Mouse (Mus musculus): ENCODE results near the gene Tprn.

Tprn gene

GRCm38 (mm10) chr2:25234551-25235220 is 27.7 kb upstream of the Tprn start:
- in situ Hi-C loops (cut with MboI, MseI): no loop called here

GRCm38 (mm10) chr2:25236614-25237013 is 25.8 kb upstream of the Tprn start, which contains the start of gene Rnf224:
Gene Rnf224 (minus strand): TSS chr2:25236787.
- in situ Hi-C loops (cut with MboI, MseI): no loop called here

DNA sequence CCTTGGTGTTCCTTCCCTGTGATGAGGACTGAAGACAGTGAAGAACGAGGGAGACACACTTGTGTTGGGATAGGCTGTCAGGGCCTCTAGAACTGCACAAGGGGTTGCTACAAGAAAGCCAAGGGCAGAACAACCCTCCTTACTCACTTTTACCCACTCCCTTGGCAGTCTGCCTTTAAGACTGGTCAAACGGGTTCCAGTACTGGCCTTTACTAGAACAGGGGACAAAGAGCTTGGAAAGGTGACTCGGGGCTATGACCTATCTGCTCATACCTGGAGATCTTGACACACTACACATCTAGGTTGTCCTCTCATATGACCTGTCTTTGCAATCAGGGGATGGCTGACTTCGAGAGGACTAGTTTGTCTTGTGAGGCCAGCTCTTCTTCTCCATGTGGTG is 24.9 kb upstream of the Tprn start:
- in situ Hi-C loops (cut with MboI, MseI): no loop called here

- in situ Hi-C loops (cut with MboI, MseI): no loop called here
Observed at GRCm38 (mm10) chr2:25238106-25238505, 24.3 kb upstream of the Tprn start.

- in situ Hi-C loops (cut with MboI, MseI): no loop called here
Observed at GRCm38 (mm10) chr2:25239766-25240165, 22.7 kb upstream of the Tprn start.

DNA sequence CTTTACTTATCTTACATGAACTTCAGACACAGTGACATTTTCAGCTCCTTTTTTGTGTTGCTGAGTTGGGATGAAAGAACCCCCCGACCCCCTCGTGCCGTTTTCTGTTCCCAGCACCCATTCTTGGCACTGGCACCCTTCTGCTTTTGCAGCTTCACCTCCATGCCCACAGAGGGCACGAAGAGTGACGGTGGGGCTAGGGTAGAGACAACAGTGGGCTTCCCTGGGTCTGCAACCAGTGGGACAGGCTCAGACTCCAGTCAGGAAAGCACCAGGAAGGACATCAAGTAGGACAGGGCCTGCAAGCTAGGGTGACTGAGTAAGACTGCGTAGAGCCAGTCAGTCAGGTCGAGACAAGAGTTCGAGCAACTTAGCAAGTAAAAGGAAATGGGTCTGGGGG is 22.1 kb upstream of the Tprn start:
- in situ Hi-C loops (cut with MboI, MseI): no loop called here

- in situ Hi-C loops (cut with MboI, MseI): no loop called here
Observed at GRCm38 (mm10) chr2:25240723-25241437, 21.5 kb upstream of the Tprn start.

DNA sequence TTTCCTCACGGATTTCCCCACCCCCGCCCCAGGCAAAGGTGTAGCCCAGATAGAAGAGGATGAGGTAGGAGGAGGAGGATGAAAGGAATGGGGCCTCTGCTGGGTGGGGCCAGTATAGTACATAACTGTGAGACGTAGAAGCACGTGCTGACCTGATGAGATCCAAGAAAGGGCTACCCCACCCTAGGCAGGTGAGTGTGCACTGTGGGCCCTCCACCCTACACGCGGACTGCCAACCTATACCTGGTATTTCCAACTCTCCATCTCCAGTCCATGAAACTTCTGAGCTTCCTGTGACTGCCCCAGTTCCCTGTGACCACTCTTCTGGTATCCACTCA is 21.0 kb upstream of the Tprn start:
- in situ Hi-C loops (cut with MboI, MseI): no loop called here

- in situ Hi-C loops (cut with MboI, MseI): no loop called here
Observed at GRCm38 (mm10) chr2:25242101-25242506, 20.3 kb upstream of the Tprn start, which contains the start of the genes Rnf208 and Cysrt1. Gene Rnf208 (plus strand): TSS chr2:25242255. Gene Cysrt1 (minus strand): TSS chr2:25242452.

DNA sequence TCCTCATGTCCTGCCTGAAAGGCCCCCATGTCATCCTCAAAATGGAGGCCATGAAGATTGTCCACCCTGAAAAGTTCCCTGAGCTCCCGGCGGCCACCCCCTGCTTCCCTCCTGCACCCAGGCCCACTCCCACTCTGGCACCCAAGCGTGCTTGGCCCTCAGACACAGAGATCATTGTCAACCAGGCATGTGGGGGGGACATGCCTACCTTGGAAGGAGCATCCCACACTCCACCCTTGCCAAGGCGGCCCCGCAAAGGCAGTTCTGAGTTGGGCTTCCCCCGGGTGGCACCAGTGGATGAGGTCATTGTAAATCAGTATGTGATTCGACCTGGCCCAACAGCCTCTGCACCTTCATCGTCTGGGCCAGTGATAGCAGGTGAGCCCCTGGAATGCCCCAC is 19.1 kb upstream of the Tprn start:
- in situ Hi-C loops (cut with MboI, MseI): no loop called here

DNA sequence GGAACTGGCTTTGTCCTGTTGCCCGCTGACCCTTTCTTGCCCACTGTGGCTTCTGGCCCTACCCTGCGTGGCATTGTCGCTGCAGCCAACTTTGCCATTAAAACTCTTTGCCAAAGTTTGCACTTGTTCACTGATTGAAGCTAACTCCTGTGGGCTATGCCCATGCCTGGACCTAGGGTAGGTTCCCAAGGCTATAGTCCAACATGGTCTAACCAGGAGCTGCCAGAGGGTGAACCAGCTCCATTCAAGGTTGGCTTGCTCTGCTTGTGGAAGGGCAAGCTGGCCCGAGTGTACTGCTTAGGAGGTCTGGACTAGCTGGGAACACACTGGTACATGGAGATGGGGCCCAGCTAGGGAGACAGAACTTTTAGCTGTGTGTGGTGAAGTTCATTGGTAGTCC is 18.3 kb upstream of the Tprn start:
- in situ Hi-C loops (cut with MboI, MseI): no loop called here

DNA sequence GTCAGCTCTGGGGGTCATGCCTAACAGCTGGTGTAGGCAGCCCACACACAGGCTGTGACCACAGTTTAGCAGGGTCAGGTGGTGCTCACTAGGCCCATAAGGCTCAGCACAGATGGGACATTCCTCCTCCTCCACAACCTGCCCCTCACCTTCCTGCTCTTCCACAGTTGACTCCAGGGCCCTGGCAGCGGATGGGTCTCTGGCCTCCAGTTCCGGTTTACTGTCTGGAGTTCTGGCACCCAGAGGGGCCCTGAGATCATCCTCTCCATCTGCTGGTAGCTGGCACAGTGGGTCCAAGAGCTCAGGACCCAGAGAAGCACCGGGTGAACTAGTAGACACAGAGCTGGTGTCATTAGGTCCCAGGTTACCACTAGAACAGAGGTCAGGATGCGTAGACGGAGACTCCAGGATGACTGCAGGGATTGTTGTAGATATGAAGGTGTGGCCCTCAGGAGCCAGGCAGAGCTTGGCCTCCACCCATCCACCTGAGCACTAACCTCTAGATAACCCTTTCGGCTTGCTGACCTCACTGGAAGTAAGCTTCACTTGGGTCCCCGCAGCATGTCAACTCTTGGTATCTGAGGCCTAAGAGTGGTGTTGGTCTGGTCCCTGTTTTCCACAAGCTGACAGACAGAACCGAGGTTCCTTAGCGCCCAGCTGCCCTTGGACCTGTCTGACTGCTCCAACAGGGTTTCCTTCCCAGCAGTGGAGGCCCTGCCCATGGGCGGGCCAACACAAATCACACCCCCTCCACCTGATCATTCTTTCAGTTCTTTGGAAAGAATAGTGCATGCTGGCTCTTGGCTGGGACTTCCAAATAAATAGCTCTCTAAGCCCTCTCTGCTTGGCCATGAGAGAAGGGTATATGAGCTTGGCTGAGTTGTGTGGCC is 16.0 kb upstream of the Tprn start, which contains the start of gene AL732309.1:
AL732309.1 (minus strand) TSS at position 681 of the 890 bp plus-strand sequence.
- in situ Hi-C loops (cut with MboI, MseI): no loop called here

GRCm38 (mm10) chr2:25252331-25252730 is 10.1 kb upstream of the Tprn start:
- in situ Hi-C loops (cut with MboI, MseI): loop anchor here in 1 of 2 experiments (5.0 kb wide), 1 partner anchor 60 kb away; no protein-coding TSS in a partner anchor

DNA sequence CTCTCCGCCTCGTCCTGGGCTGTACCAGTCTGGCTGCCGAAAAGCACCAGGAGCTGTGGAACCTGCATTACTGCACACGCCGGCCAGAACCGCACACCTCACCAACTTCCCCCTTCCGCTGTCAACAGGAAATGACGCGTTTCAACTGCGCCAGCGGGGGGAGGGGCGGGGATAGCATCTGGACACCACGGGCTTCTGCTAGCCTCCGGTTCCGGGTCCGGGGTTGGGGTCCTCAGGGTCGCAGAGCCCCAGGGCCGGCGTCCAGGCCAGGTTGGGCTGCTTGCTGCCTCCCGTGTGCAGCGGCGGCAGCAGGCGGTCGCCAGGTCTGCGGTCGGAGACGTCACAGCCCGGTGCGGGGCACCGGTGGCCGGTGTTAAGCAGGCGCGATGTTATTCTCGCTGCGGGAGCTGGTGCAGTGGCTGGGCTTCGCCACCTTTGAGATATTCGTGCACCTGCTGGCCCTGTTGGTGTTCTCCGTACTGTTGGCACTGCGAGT is 7.1 kb upstream of the Tprn start, which contains the start of gene Tmem203:
Tmem203 (plus strand) TSS at position 156 of the 496 bp plus-strand sequence.
- in situ Hi-C loops (cut with MboI, MseI): loop anchor here in 1 of 2 experiments (5.0 kb wide), 1 partner anchor 33 kb away; the partner anchor contains the start of gene Tubb4b

DNA sequence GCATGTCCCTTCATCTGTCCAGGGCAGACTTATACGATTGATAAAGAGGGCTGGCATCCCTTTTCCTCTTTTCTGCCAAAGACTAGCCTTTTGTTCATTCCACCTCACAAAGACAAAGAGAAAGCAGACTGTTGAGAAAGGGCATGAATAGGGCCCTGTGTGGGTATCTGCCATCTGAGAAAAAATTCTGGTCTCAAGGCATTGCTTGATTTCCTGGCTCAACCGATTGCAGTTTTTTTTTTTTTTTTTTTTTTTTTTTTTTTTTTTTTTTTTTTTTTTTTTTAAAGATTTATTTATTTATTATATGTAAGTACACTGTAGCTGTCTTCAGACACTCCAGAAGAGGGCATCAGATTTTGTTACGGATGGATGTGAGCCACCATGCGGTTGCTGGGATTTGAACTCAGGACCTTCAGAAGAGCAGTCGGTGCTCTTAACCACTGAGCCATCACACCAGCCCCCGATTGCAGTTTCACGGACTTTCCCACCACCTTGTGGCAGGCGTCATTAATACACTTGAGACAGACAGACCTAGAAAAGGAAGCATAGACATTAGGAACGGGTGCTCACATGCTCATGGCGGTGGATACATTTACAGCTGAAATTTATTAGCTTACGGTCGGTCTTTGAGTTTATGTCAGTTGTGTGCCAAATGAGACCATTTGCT is 5.8 kb upstream of the Tprn start:
- in situ Hi-C loops (cut with MboI, MseI): loop anchor here in 1 of 2 experiments (5.0 kb wide), 1 partner anchor 34 kb away; the partner anchor contains the start of gene Tubb4b

DNA sequence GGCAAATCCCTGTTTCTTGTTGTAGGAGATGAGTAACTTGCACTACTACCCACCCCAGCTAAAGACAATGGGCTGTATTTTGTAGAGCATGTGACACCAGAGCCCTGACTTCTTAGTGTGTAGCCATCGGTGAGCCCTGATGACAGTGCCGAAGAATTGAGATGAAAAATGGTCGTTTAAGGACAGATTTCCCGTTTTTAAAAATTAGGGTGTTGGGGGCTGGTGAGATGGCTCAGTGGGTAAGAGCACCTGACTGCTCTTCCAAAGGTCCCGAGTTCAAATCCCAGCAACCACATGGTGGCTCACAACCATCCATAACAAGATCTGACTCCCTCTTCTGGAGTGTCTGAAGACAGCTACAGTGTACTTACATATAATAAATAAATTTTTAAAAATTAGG is 5.2 kb upstream of the Tprn start:
- in situ Hi-C loops (cut with MboI, MseI): loop anchor here in 1 of 2 experiments (5.0 kb wide), 1 partner anchor 35 kb away; the partner anchor contains the start of gene Tubb4b

- in situ Hi-C loops (cut with MboI, MseI): loop anchor here in 1 of 2 experiments (5.0 kb wide), 1 partner anchor 37 kb away; the partner anchor contains the start of gene Tubb4b
Observed at GRCm38 (mm10) chr2:25258887-25259286, 3.5 kb upstream of the Tprn start.

DNA sequence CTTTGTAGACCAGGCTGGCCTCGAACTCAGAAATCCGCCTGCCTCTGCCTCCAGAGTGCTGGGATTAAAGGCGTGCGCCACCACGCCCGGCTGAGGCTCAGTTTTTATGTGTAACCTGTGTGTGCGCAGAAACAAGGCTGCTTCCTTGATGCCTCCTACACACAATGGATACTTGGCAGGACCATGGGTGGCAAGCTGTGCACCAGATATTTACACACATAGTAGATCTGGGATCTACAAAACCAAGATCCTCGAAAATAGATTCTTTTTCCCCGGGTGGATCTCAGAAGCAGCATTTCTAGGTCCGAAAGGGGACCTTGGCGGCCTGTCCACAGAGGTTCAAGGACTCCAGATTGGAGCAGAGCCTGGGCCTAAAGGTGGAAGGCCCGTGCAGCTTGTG is 548 bp upstream of the Tprn start:
- in situ Hi-C loops (cut with MboI, MseI): no loop called here

GRCm38 (mm10) chr2:25262795-25263622 is 591 bp downstream of the Tprn start:
- in situ Hi-C loops (cut with MboI, MseI): no loop called here

Data from T-helper 17 cell (primary cell).